Mouse (Mus musculus) adrenal gland, adult 2 months (tissue): ENCODE measurements around the gene Efemp2. TPM values are rescaled to one million over a fixed set of nuclear protein-coding genes. Genes with fewer than 3 reads are reported as not detected.

Experiments
- DNase-seq: peaks from one replicate; pipeline ENCODE4 v3.0.0; 2021
- long read RNA-seq: library from polyadenylated mRNA; stranded (forward); transcript quantifications from one replicate; pipeline ENCODE4 v2.0.0, GENCODE M21; 2021
- polyA plus RNA-seq: library from polyadenylated mRNA; depleted of rRNA; stranded (reverse); fragments of >200 nt; gene quantifications from 2 replicates; pipeline ENCODE4 v1.2.3, GENCODE M21; 2012; rRNA removed
- total RNA-seq, 2 experiments: library from RNA; stranded (reverse); gene quantifications; 2 replicates each; pipeline ENCODE4 v1.2.3; 2021

The Efemp2 gene
- 100 to 1,000 TPM in 1 of 2 experiments, 10 to 100 TPM in 1; 49.7 to 107 TPM for total RNA-seq
- polyA plus RNA-seq = 112 and 116 TPM in 2 replicates
- long read RNA-seq, transcript Efemp2-201 (10 exons, 1,781 nt) = minor isoform, 48 of 306 reads
- long read RNA-seq, transcript Efemp2-204 (11 exons, 1,557 nt) = major isoform, 51 of 306 reads
- long read RNA-seq, partial matches to known transcripts = 182 of 306 reads
- long read RNA-seq, other reads (novel, unspliced or antisense) = 24 of 306 reads

DNA sequence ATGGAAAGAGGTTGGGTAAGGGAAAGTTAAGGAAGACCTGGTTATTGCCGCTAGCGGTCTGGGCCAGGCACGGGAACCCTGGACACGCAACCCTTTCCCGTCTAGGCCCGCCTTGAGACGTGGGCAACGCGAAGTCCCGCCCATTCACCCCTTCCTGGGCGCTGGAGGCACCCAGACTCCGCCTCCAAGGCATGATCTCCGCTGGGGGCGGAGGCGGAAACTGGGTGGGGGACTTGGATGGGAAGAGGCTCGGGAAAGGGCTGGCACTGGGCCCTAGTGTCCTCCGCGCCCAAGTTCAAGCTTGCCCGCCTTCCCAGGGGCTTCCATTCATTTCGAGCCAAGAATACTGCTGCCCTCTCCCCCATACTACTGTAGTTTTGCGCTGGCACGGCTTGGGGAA is at the start of gene Efemp2:
TSS of gene Efemp2 (plus strand) at position 235 of the 400 bp plus-strand sequence.
- DNase-seq = peak; percentile 94

DNA sequence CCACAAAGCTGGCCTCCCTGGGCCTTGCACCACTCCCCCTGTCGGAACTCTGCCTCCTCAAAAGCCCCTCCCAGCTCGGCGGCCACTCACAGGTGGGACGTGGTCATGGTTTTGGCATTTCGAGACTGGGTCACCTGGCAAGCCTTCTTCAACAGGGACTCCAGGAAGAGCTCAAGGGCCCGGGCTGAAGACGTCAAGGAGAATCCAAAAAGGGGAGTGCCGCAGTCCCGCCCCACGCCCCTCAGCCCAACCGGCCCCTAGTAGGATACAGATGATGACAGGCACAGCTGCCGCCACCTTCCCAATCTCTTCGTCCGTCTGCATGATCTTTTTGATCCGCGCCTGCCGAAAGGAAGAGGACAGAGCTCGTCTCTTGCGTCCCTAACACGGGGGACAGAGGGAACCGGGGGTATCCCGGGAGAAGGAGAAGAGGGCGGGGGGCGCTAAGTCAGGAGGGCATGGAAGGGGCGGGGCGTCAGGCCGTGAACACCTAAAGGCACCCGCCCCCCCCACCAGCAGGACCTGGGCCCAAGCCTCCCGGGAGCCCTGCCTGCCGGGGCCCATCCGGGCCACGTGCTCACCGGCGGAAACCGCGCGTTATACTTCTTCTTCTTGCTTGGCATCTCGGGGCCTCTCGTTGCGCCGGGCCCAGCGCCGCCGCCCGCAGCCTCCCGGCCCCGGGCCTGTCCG is 49.5 kb upstream of the Efemp2 start:
- DNase-seq = no peak

DNA sequence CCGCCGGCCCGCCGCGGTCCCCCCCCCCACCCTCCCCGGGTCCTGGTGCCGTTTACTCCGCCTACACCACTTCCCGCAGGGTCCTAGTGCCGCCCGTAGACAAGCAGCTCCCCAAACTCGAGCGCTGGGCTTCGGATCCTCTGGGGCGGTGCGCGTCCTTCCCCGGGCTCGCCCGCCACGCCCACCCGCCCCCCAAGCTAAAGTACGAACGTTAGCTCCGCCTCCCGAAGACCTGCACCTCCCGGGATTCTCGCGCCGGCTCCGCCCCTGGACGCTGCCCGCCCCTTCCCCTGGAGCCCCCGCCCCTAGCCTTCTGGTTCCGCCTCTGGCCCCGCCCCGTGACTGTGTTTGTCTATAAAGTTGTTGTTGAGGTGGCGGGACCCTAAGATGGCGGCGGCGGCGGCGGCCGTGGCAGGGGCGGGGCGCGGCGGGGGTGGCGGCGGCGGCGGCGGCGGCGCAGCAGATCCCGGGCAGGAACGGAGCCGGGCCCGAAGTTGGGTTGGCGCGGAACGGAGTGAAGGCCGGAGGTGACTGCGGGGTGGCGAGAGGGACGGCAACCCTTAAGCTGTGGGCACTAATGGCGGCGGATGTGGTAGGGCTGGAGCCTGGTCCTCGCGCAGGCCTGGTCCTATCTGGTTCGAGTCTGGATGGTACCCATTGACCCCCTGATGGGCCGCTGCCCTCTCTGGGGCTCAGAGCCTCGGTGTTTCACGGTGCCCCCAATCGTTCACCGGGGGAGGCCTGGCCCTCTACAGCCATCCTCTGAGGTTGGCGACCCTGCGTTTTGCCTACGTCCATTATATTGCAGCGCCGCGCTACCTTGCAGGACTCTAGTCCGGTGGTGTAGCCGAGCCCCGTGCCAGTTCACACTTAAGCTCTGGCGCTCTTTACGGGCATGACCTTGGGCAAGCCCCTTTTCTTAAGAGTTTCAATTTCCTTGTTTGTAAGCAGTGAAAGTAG is 48.7 kb upstream of the Efemp2 start, which contains the start of the genes Drap1 and AI837181:
TSS of gene Drap1 (minus strand) at position 198 of the 960 bp plus-strand sequence.
TSS of gene AI837181 (plus strand) at position 363 of the 960 bp plus-strand sequence.
- peak; percentile 96 for DNase-seq

- no peak for DNase-seq
Measured at GRCm38 (mm10) chr19:5425906-5426565, 47.7 kb upstream of the Efemp2 start.

DNA sequence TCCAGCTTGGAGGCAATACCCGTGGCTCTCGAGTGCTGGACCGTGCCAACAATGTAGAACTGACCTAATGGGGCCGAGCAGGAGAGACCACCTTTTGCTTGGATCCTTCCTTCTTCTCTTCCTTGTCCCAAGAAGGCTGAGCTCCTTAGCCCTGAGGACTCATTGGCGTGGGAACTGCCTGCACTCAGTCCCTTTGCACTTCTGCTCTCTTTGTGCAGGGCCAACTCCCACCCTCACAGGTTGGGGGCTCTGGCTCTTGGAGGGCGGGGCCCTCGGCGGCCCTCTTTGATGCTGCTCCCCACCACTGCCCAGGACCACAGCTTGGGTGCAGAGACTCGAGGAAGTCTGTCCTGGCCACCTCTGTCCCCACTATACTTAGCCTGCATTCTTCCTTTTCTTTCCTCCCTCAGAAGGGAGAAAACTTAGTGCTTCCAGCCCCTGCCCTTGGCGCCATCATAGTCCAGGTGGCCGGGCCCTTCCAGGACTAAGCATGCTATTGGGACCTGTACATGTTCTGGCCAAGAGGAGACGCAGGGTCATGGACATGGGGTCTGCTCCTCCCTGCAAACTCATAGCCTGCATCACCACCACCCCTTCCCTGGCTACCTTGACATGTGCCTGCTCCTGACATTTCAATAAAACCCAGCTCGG is 47.0 kb upstream of the Efemp2 start:
- DNase-seq = no peak

DNA sequence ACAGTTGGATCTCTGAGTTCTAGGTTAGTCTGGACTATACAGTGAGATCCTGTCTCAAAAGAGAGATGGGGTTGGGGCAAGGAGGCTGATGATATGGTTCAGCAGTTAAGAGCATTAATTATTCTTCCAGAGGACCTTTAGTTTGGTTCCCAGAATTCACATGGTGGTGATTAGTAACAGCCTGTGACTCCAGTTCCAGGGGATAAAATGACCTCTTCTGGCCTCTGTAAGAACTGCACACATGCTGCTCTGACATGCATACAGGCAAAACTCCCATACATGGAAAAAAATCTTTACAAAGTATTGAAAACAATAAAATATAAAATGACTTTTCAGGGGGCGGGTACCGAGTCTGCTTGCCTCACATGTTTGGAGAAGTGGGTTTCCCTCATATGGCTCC is 45.7 kb upstream of the Efemp2 start:
- no peak for DNase-seq

GRCm38 (mm10) chr19:5429219-5429618 is 44.5 kb upstream of the Efemp2 start:
- no peak for DNase-seq

DNA sequence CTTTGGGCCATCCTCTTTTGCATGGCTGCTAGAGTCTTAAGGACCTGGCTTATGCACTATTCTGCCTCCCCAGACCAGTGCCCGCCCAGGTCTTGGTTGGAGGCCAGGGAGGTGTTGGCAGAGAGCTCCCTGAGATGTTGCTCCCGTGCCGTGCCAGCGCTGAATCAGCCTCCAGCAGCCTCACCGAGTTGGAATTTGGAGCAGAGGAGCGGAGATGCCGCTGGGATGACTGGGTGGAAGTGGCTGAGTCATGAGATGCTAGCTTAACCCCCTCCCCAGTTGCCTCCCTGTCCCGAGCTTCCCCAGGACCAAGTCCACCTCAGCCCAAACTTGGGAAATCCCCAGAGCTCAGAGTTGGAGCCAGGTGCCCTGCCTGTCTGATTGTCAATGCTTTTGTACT is 43.9 kb upstream of the Efemp2 start:
- peak; percentile 94 for DNase-seq

DNA sequence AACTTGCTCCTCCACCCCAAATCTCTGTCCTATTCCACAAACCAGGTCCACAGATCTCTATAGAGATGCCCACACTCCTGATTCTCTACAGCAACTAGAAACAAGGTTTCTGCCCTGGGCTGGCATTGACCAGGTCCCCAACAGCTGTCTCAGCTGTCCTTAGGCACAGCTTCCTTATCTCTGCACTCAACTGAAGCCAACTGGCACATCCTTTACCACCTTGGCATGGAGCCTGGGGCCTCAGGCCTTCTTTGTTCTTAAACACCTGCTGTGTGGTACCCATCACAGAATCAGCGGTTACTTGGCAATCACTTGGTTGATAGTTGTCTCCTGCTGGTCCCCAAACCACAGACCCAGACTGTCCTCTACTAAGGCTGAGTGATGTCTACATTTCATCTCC is 43.3 kb upstream of the Efemp2 start:
- no peak for DNase-seq

DNA sequence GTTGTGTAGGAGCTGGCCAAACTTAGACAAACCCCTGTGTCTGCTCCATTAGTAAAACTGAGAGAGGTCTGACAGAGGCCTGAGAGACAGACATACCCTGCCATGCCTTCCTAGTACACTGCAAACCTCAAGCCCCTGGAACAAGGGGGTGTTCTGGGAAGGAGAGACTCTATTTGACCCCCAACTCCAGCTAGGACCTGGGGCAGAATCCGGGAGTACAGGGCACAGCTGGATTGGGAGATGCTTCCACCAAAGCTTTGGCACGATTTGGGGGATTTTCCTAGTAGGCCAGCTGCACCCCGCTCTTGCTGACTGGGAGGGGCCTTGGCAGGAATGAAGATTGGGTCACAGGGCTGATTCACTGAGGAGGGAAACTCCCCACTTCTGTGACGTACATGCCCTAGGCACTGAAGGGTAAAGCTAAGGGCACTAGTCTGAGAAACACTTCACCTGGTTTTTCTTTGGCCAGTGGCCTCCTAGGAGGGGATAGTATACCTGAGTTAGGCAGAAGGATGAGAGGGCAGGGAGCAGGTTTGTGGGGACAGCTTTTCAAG is 41.8 kb upstream of the Efemp2 start:
- peak; percentile 68 for DNase-seq

DNA sequence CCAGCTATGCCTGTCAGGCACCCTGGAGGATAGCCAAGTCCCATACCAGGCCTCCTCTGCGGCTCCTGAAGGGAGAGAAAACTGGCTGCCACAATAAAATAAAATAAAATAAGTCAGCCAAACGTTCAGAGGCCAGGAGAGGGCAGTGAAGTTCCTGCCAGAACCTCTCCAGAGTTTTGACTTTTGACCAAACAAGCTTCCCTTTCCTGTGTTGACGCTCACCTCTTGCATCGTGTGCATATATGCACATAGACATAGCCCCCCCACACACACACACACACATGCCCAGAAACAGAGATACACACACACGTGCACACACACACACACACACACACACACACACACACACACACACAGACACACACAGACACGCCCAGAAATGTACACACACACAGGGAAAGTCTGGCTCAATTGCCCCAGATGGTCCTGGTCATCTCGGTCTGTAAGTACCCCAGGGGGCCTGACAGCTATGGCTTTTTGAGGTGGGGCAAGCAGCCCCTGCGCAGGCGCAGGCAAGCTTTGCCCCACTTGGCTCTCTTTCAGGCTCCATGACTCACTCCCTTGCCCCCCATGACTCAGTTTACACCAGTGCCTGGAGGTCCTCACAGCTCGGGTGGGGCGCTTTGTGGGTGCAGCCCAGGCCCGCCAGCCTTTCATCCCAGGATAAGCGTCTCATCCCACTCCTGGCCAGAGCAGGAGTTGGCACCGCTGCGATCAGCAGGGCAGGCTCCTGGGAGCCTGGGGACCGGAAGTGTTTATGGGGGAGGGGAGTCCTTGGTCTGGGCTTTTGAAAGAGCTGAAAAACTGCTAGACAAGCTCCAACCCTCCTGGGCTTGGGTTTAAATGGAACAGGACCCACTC is 40.5 kb upstream of the Efemp2 start:
- DNase-seq = peak; percentile 73

DNA sequence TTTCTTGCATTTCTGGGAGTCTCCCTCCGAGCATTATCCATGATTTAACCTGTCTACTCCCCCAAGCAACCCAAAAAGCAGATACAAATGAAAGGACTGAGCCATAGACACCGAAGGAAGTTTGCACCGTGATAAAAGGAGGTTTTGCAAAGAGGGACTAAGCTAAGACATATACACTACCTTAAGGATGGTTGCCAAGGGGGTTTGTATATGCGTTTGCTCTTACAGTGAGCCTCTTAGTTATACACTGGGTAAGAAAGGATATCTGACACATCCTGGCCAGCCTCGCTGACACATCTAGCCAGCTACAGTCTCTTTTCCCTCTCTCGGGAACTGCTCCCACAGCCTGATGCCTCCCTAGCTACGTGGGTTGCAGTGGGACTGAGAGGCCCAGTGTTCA is 39.8 kb upstream of the Efemp2 start:
- no peak for DNase-seq

- DNase-seq = no peak
Measured at GRCm38 (mm10) chr19:5444371-5444908, 29.3 kb upstream of the Efemp2 start.

GRCm38 (mm10) chr19:5444954-5445353 is 28.8 kb upstream of the Efemp2 start:
- no peak for DNase-seq

- no peak for DNase-seq
Measured at GRCm38 (mm10) chr19:5445747-5446146, 28.0 kb upstream of the Efemp2 start.

GRCm38 (mm10) chr19:5447515-5448353 is 26.0 kb upstream of the Efemp2 start, which contains the start of gene Fosl1:
Gene Fosl1, plus strand, starts transcription at chr19:5447547.
- DNase-seq = peak; percentile 84

DNA sequence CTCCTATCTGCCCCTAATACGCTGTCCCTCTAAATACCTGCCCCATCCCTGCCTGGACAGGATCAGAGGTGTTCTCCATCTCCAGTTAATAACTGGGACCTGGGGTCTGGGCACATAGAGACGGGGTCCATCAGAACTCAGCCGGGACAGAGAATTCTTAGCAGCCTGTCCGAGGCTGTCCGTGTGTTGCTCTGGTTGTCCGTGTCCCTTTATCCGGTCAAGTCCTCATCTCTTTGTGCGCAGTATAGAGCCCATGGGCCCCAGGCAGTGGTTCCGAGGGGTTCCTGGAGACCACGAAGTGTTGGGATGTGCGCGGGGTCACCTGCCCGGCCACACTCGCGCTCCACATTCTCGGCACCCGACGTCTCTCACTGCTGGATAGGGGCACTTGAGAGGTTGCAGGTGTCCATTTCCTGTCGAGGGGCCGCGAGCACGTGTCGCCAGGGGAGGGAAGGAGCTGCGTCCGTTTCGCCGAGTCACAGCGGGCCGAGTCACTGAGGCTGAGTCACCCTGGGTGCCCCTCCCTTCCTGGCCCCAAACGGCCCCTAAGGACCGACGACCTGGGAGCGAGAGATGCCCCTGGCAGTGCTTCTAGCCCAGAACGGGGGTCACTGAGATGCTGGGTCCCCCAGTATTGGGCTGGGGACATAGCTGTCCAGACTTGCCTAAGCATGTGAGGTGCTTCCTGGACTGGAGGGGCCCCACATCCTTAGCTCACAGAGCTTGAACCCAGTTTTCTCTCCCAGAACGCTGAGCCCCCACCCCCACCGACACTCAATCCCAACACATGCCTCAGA is 25.2 kb upstream of the Efemp2 start:
- peak; percentile 79 for DNase-seq

DNA sequence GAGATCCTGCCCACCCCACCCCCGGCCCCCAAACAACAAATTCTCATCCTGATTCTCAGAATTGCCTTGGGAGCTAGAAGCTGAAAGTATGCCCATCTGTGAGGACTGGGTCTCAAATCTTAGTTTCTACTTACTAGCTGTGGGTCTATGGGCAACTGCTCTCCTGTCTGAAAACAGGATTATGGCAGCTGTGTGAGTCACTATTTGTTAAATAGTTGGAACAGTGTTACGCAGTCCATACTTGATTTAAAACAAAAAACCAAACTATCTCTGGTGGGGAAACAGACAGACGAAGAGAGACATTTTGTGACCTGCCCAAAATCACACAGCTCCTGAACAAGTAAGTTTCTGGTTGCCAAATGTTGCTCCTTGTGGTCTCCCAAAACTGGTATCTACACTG is 24.1 kb upstream of the Efemp2 start:
- no peak for DNase-seq
